21 mouse cellular contexts compared by ENCODE assay signal in the genomic region with DNA sequence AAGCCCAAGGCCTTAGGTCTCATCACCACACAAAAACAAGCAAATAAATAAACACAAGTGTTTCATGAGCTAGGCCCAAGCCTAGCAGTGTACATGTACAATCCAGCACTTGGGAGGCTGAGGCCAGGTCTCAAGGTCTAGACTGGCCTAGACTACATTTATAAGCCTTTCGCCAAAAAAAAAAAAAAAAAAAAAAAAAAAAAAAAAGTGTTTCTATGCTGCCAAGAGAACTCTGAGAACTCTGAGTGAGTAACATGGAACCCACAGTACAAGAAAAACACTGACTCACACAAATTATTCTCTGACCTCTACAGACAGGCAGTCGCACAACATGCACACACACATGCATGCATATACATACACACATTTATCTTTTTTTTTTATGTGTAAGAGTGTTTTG.
DNase-seq lines count a peak whose midpoint lies in the region; ATAC-seq and TF ChIP-seq lines count a peak whose summit lies in the region.
"Had no signal": no experiment of that assay in that cellular context is flagged by ENCODE, and none has a peak within 500 bp of the region (broad histone marks: within the 10 kb centered on the region; RNA-seq: fewer than 3 reads in every experiment).

No protein-coding gene starts in this region.

- H3K4me1 ChIP-seq in stomach, postnatal 0 days (replicated peaks; ENCODE audit: control insufficient read depth, insufficient read depth) = peaks cover 3% of the 10 kb centered on the region; the same call in 1 of the 2 replicates

- H3K4me3 ChIP-seq in gastrocnemius, adult 2 months = no peak overlapping the region
- H3K4me3 ChIP-seq in stomach, postnatal 0 days (ENCODE audit: low read depth, low read length) = no peak overlapping the region
- H3K4me3 ChIP-seq: embryonic facial prominence, embryonic 10.5 days; erythroblast, embryonic 14.5 days; forebrain, embryonic 10.5 days; heart, adult 2 months; heart, embryonic 15.5 days; hindbrain, embryonic 13.5 days had no signal

- peak overlapping the region; percentile 24; the same call in 1 of the 2 replicates for H3K27ac ChIP-seq in gastrocnemius, adult 2 months
- H3K27ac ChIP-seq in stomach, postnatal 0 days (replicated peaks) = no peak overlapping the region
- H3K27ac ChIP-seq: embryonic facial prominence, embryonic 10.5 days; forebrain, embryonic 10.5 days; hindbrain, embryonic 13.5 days; hindbrain, postnatal 0 days had no signal

- no peak for ATAC-seq in stomach, postnatal 0 days (ENCODE audit: low FRiP score, low TSS enrichment)
- ATAC-seq in megakaryocyte-erythroid progenitor cell, adult 5-6 weeks (replicated peaks; ENCODE audit: low FRiP score, low TSS enrichment, poor library complexity, severe bottlenecking) = no peak
- ATAC-seq: forebrain, embryonic 14.5 days; hindbrain, postnatal 0 days had no signal

- DNase-seq in gastrocnemius, adult 2 months = no peak
- no peak for DNase-seq in gastrocnemius, postnatal 36 days
- DNase-seq in 3T3-L1 (ENCODE audit: low read depth, low spot score) (peak; percentile 72), NIH3T3 (ENCODE audit: low read depth) (peak; percentile 58)
- peak; percentile 5 for DNase-seq in stomach, postnatal 0 days (ENCODE audit: low spot score)
- DNase-seq in left cerebral cortex, adult 9 months (ENCODE audit: low spot score in 2 of 2) = no peak
- DNase-seq: adrenal gland, postnatal 14 days; cerebellum, adult 2 months; cerebellum, postnatal 10 days; gastrocnemius, postnatal 10 days; heart, adult 2 months; heart, postnatal 14 days had no signal

- H3K4me2 ChIP-seq in stomach, postnatal 0 days (replicated peaks; ENCODE audit: low read depth) = no peak overlapping the region
- H3K4me2 ChIP-seq: heart, embryonic 11.5 days; heart, embryonic 15.5 days; hindbrain, embryonic 13.5 days had no signal

- no peaks in the 10 kb centered on the region for H3K9me3 ChIP-seq in stomach, postnatal 0 days (ENCODE audit: control insufficient read depth, low read length)
- H3K9me3 ChIP-seq: embryonic facial prominence, embryonic 10.5 days; forebrain, embryonic 10.5 days; heart, embryonic 15.5 days; hindbrain, embryonic 13.5 days had no signal

- TF ChIP-seq CTCF in gastrocnemius, adult 2 months (IDR thresholded peaks at IDR 0.05) = no peak
- no peak for TF ChIP-seq CTCF in stomach, postnatal 0 days (IDR thresholded peaks at IDR 0.05; ENCODE audit: low read depth)

- no peak overlapping the region for H3K9ac ChIP-seq in stomach, postnatal 0 days (ENCODE audit: low read length)
- H3K9ac ChIP-seq: heart, embryonic 15.5 days; hindbrain, embryonic 13.5 days had no signal

- TF ChIP-seq EP300 in stomach, postnatal 0 days (optimal IDR thresholded peaks at IDR 0.05) = no peak

- intact Hi-C loops in gastrocnemius, adult 2 months (cut with DNase I) = no loop called here
- intact Hi-C loops in gastrocnemius, postnatal 36 days (cut with DNase I) = no loop called here

- no peaks in the 10 kb centered on the region for H3K36me3 ChIP-seq in stomach, postnatal 0 days (ENCODE audit: control insufficient read depth, insufficient read depth, low read length)
- H3K36me3 ChIP-seq: embryonic facial prominence, embryonic 10.5 days; forebrain, embryonic 10.5 days; heart, embryonic 15.5 days; hindbrain, embryonic 13.5 days had no signal

- H3K27me3 ChIP-seq in stomach, postnatal 0 days (ENCODE audit: control insufficient read depth, insufficient read depth, low read length) = no peaks in the 10 kb centered on the region
- H3K27me3 ChIP-seq: heart, embryonic 15.5 days; hindbrain, embryonic 13.5 days had no signal

- 71% methylated on average over 2 of the region's 2 CpGs for WGBS in stomach, postnatal 0 days

Comparison
In these comparisons a context has a peak if more than half of its experiments do, and no peak if none do; other contexts are left out.
1. DNase-seq: peak in 3T3-L1 (single experiment), NIH3T3 (single experiment) and stomach, postnatal 0 days (single experiment); none in gastrocnemius, adult 2 months (single experiment), gastrocnemius, postnatal 36 days (0 of 2) and left cerebral cortex, adult 9 months (0 of 2).